Mouse (Mus musculus): ENCODE data around the gene Krt79.

DNA sequence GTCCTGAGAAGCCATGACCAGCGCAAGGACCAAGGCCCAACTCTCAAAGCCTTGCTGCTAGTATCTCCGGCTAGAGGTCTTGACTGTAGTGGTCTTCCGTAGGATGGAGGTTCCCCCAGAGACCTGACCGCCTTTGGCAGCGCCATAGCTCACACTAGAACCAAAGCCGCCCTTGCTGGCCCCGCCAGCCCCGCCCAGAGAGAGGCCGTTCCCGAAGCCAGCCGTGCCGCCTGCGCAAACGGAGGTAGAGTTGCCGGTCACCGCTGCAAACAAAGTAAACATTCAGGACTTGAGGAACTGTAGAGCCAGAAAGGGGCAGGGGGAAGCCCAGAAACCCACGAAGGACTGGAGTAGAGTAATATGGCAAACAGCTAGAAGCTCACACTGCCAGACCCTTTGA is 10.5 kb downstream of the Krt79 start:
- TF ChIP-seq ZC3H11A (IDR thresholded peaks at IDR 0.05; ENCODE audit: low read depth, low read length): no peak
- no peak for TF ChIP-seq POLR2A (IDR thresholded peaks at IDR 0.05; ENCODE audit: low read depth, low read length)
- TF ChIP-seq MYC (IDR thresholded peaks at IDR 0.05; ENCODE audit: low read depth, low read length): no peak
- no peak for TF ChIP-seq POLR2AphosphoS2 (IDR thresholded peaks at IDR 0.05; ENCODE audit: low read depth, low read length)
- TF ChIP-seq HCFC1 (IDR thresholded peaks at IDR 0.05; ENCODE audit: low read depth, low read length): no peak
- no peak for TF ChIP-seq CTCF (conservative IDR thresholded peaks at IDR 0.05 in 1 of 2, IDR thresholded peaks at IDR 0.05 in 1 of 2; ENCODE audit: low read depth in 2 of 2, low read length in 2 of 2)
